Mouse (Mus musculus) testis, adult 2 months (tissue): ENCODE data around the gene Slc25a16.

ENCODE experiments used
- CTCF ChIP-seq: fragments of 200-500 bp; IDR thresholded peaks from 2 replicates; pipeline ENCODE4 v1.5.1; 2012; ENCODE audit warnings: low read depth, mild to moderate bottlenecking, inconsistent platforms, low read length, moderate library complexity; ENCODE audit not compliant: control insufficient read depth, insufficient read depth, insufficient replicate concordance
- POLR2A ChIP-seq: fragments of 200-500 bp; IDR thresholded peaks from 2 replicates; pipeline ENCODE4 v1.6.1; 2012; ENCODE audit warnings: low read depth, mild to moderate bottlenecking, inconsistent platforms, low read length, moderate library complexity; ENCODE audit not compliant: control insufficient read depth

- no peak for TF ChIP-seq CTCF
- TF ChIP-seq POLR2A: no peak
Observed at GRCm38 (mm10) chr10:62902829-62903228, 17.6 kb upstream of the Slc25a16 start.
